Mouse (Mus musculus): Measurements from ENCODE around the gene Col6a6. TPM values are rescaled to one million over a fixed set of nuclear protein-coding genes. Genes with fewer than 3 reads are reported as not detected.

Col6a6 gene
- total and polyA plus RNA-seq, 3 experiments, result not detected

DNA sequence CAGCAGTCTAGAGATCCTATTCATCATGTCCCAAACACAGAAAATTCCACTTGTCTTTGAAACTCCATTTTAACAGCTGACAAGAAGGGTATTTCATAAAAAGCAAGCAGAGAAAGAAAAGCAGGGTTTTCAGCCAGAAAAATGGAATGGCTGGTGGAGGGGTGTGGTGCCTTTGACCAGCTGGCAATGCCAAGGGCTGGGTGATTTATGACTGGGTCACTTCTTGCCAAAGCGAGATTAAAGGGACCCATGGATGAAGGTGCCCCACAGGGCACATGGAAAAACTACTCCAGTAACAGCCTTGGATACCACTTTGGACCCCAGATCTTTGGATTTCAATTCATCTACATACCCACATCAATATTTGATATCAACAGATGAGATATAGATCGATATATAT is 93.3 kb downstream of the Col6a6 start:
- Histone ChIP-seq H3K4me3 (ENCODE audit: control insufficient read depth in 1 of 2, insufficient read depth in 1 of 2, low read depth in 2 of 2, low read length in 2 of 2) (no peak overlapping the region), H3K27me3 (ENCODE audit: control insufficient read depth in 1 of 2, insufficient read depth in 2 of 2, low read length in 2 of 2) (no peaks in the 10 kb centered on the region), H3K27ac (ENCODE audit: control insufficient read depth, low read depth, low read length) (no peak overlapping the region), H3K4me1 (ENCODE audit: control insufficient read depth in 1 of 2, insufficient read depth in 2 of 2, low read length in 2 of 2) (no peaks in the 10 kb centered on the region), H3K9ac (ENCODE audit: control insufficient read depth, low read depth, low read length, poor library complexity, severe bottlenecking) (no peak overlapping the region), H3K36me3 (ENCODE audit: control insufficient read depth in 1 of 2, insufficient read depth in 2 of 2, low read length in 2 of 2) (no peaks in the 10 kb centered on the region), H3K79me2 (ENCODE audit: control insufficient read depth, insufficient read depth, low read length, poor library complexity) (no peaks in the 10 kb centered on the region), H3K9me3 (replicated peaks; ENCODE audit: insufficient read depth, low read length) (no peaks in the 10 kb centered on the region)
- DNase-seq (ENCODE audit: low read depth, low spot score), result no peak
- TF ChIP-seq ZMIZ1 (IDR thresholded peaks at IDR 0.05; ENCODE audit: low read depth, low read length), result no peak
- no peak for TF ChIP-seq RCOR1 (IDR thresholded peaks at IDR 0.05; ENCODE audit: low read depth, low read length)
- no peak for TF ChIP-seq CTCF (IDR thresholded peaks at IDR 0.05 in 2 of 3, conservative IDR thresholded peaks at IDR 0.05 in 1 of 3; ENCODE audit: control insufficient read depth in 1 of 3, insufficient read depth in 1 of 3, low read depth in 2 of 3, low read length in 3 of 3, poor library complexity in 1 of 3, severe bottlenecking in 1 of 3)

DNA sequence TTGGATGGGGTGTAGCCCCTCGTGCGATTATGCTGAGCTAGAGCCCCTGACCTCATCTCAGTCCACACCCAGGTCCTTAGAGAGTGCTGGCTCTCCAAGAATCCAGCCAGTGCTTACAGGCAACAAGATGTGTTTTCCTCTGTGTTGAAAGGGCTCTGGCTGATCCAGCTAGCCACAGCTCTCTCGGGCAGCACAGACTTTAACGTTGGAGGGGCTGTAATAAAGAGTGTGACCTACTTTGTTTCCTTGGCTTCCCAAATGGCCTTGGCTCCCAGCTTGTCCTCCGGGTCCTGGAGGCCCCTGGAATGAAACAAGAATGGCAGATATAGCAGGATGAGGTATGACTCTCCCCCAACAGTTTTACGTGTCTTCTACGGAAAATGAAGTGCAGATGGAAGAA is 96.0 kb downstream of the Col6a6 start:
- Histone ChIP-seq H3K4me3 (ENCODE audit: control insufficient read depth in 1 of 2, insufficient read depth in 1 of 2, low read depth in 2 of 2, low read length in 2 of 2) (no peak overlapping the region), H3K27me3 (ENCODE audit: control insufficient read depth in 1 of 2, insufficient read depth in 2 of 2, low read length in 2 of 2) (no peaks in the 10 kb centered on the region), H3K27ac (ENCODE audit: control insufficient read depth, low read depth, low read length) (no peak overlapping the region), H3K9ac (ENCODE audit: control insufficient read depth, low read depth, low read length, poor library complexity, severe bottlenecking) (no peak overlapping the region), H3K9me3 (replicated peaks; ENCODE audit: insufficient read depth, low read length) (no peaks in the 10 kb centered on the region), H3K79me2 (ENCODE audit: control insufficient read depth, insufficient read depth, low read length, poor library complexity) (no peaks in the 10 kb centered on the region), H3K4me1 (ENCODE audit: control insufficient read depth in 1 of 2, insufficient read depth in 2 of 2, low read length in 2 of 2) (no peaks in the 10 kb centered on the region), H3K36me3 (ENCODE audit: control insufficient read depth in 1 of 2, insufficient read depth in 2 of 2, low read length in 2 of 2) (no peaks in the 10 kb centered on the region)
- DNase-seq (ENCODE audit: low read depth, low spot score), result no peak
- TF ChIP-seq EP300 (IDR thresholded peaks at IDR 0.05; ENCODE audit: low read depth in 1 of 2, low read length in 2 of 2), result no peak
- TF ChIP-seq POLR2A (IDR thresholded peaks at IDR 0.05; ENCODE audit: control insufficient read depth in 1 of 2, insufficient read depth in 1 of 2, low read depth in 1 of 2, low read length in 2 of 2, poor library complexity in 1 of 2), result no peak
- TF ChIP-seq CHD2 (IDR thresholded peaks at IDR 0.05; ENCODE audit: low read length), result no peak
- no peak for TF ChIP-seq CHD1 (IDR thresholded peaks at IDR 0.05; ENCODE audit: low read depth, low read length)
- no peak for TF ChIP-seq GABPA (IDR thresholded peaks at IDR 0.05; ENCODE audit: low read depth, low read length)
- TF ChIP-seq SIN3A (IDR thresholded peaks at IDR 0.05; ENCODE audit: low read length), result no peak
- no peak for TF ChIP-seq ZMIZ1 (IDR thresholded peaks at IDR 0.05; ENCODE audit: low read depth, low read length)
- TF ChIP-seq POLR2AphosphoS5 (IDR thresholded peaks at IDR 0.05; ENCODE audit: borderline replicate concordance, low read depth, low read length), result no peak
- TF ChIP-seq USF2 (IDR thresholded peaks at IDR 0.05; ENCODE audit: borderline replicate concordance in 1 of 2, insufficient read depth in 1 of 2, low read depth in 1 of 2, low read length in 2 of 2), result no peak
- TF ChIP-seq ZKSCAN1 (IDR thresholded peaks at IDR 0.05; ENCODE audit: low read depth, low read length), result no peak
- TF ChIP-seq KAT2A (conservative IDR thresholded peaks at IDR 0.05; ENCODE audit: low read depth, low read length), result no peak
- TF ChIP-seq TCF12 (IDR thresholded peaks at IDR 0.05; ENCODE audit: low read depth, low read length), result no peak
- TF ChIP-seq ZC3H11A (IDR thresholded peaks at IDR 0.05; ENCODE audit: low read depth, low read length), result no peak
- no peak for TF ChIP-seq JUND (IDR thresholded peaks at IDR 0.05; ENCODE audit: low read depth, low read length)
- TF ChIP-seq CTCF (IDR thresholded peaks at IDR 0.05 in 2 of 3, conservative IDR thresholded peaks at IDR 0.05 in 1 of 3; ENCODE audit: control insufficient read depth in 1 of 3, insufficient read depth in 1 of 3, low read depth in 2 of 3, low read length in 3 of 3, poor library complexity in 1 of 3, severe bottlenecking in 1 of 3), result no peak
- no peak for TF ChIP-seq MAFK (IDR thresholded peaks at IDR 0.05; ENCODE audit: borderline replicate concordance, low read depth, low read length)
- no peak for TF ChIP-seq RAD21 (IDR thresholded peaks at IDR 0.05; ENCODE audit: low read depth, low read length)
- TF ChIP-seq SMC3 (IDR thresholded peaks at IDR 0.05; ENCODE audit: low read depth, low read length), result no peak
- TF ChIP-seq TBP (IDR thresholded peaks at IDR 0.05; ENCODE audit: low read depth, low read length), result no peak
